Mouse (Mus musculus) cerebellum, adult 2 months (tissue): ENCODE measurements around the gene Cblc. TPM values are rescaled to one million over a fixed set of nuclear protein-coding genes. Genes with fewer than 3 reads are reported as not detected.

ENCODE experiments used
- DNase-seq, 2 experiments: peaks; one replicate each; pipeline ENCODE4 v3.0.0; 2021
- H3K27ac ChIP-seq: fragments of 200-500 bp; 2 replicates; pipeline ENCODE4 v1.5.1; 2012; ENCODE audit warnings: low read length, control low read depth, inconsistent platforms; ENCODE audit not compliant: insufficient read depth
- H3K27me3 ChIP-seq: fragments of 200-500 bp; 2 replicates; pipeline ENCODE4 v1.6.1; 2012; ENCODE audit warnings: inconsistent platforms, mild to moderate bottlenecking, low read length, moderate library complexity; ENCODE audit not compliant: control insufficient read depth, insufficient read depth
- H3K4me1 ChIP-seq: fragments of 200-500 bp; 2 replicates; pipeline ENCODE4 v1.6.1; 2011; ENCODE audit warnings: low read length; ENCODE audit not compliant: control insufficient read depth, insufficient read depth
- H3K4me3 ChIP-seq: fragments of 200-500 bp; replicated peaks from 2 replicates; pipeline ENCODE3; 2011; ENCODE audit warnings: mild to moderate bottlenecking, low read depth, low read length, control low read depth; ENCODE audit not compliant: insufficient read depth
- CTCF ChIP-seq: fragments of 200-500 bp; IDR thresholded peaks from 2 replicates; pipeline ENCODE4 v1.5.1; 2011; ENCODE audit warnings: low read depth, mild to moderate bottlenecking, control low read depth, low read length, moderate library complexity, borderline replicate concordance; ENCODE audit not compliant: insufficient read depth
- POLR2A ChIP-seq: fragments of 200-500 bp; IDR thresholded peaks from 2 replicates; pipeline ENCODE4 v1.6.1; 2011; ENCODE audit warnings: low read length, control low read depth, borderline replicate concordance; ENCODE audit not compliant: insufficient read depth
- WGBS: fragments of 180-500 bp; shearing (Covaris S2); methylation state at CpG from one replicate; pipeline ENCODE4 v1.1.7; 2018; 5-methylcytosine and 5-hydroxymethylcytosine counted together
- polyA plus RNA-seq: library from polyadenylated mRNA; depleted of rRNA; stranded (reverse); fragments of >200 nt; gene quantifications from 2 replicates; pipeline ENCODE4 v1.2.3, GENCODE M21; 2012; rRNA removed

Cblc gene
- polyA plus RNA-seq, 1 experiment = not detected

- H3K27me3 ChIP-seq = no peaks in the 10 kb centered on the region
- no peak for TF ChIP-seq CTCF
- no peak for TF ChIP-seq POLR2A
- 87% methylated on average over 10 of the region's 10 CpGs for WGBS
- H3K4me3 ChIP-seq = no peak overlapping the region
- no peak overlapping the region for H3K27ac ChIP-seq
- DNase-seq = no peak
- no peaks in the 10 kb centered on the region; the same call in 1 of the 2 replicates for H3K4me1 ChIP-seq
Observed at GRCm38 (mm10) chr7:19734178-19734666, 62.4 kb downstream of the Cblc start.

Other genes starting within 250 kb of the Cblc start
- 134 and 136 TPM in 2 replicates for gene Ppp1r37, start 233.7 kb downstream of the Cblc start, polyA plus RNA-seq
- gene Zfp296, start 219.5 kb downstream of the Cblc start, polyA plus RNA-seq = 3.4 and 4.0 TPM in 2 replicates
- gene Gemin7, start 219.2 kb downstream of the Cblc start, polyA plus RNA-seq = 86.1 and 87.2 TPM in 2 replicates
- 151 and 152 TPM in 2 replicates for gene Clasrp, start 192.3 kb downstream of the Cblc start, polyA plus RNA-seq
- gene Relb, start 167.4 kb downstream of the Cblc start, polyA plus RNA-seq = 4.7 and 5.8 TPM in 2 replicates
- 158 and 159 TPM in 2 replicates for gene Clptm1, start 131.8 kb downstream of the Cblc start, polyA plus RNA-seq
- gene Apoc2, start 118.9 kb downstream of the Cblc start, polyA plus RNA-seq = not detected in 2 replicates
- gene Gm44805, start 115.4 kb downstream of the Cblc start, polyA plus RNA-seq = not detected in 2 replicates
- gene Apoc4, start 115.3 kb downstream of the Cblc start, polyA plus RNA-seq = not detected in 2 replicates
- gene Apoc1, start 104.1 kb downstream of the Cblc start, polyA plus RNA-seq = 5.1 and 6.6 TPM in 2 replicates
- gene Apoe, start 97.6 kb downstream of the Cblc start, polyA plus RNA-seq = 2,800 and 2,936 TPM in 2 replicates
- gene Tomm40, start 81.4 kb downstream of the Cblc start, polyA plus RNA-seq = 125 TPM in 2 replicates
- 8.9 and 9.3 TPM in 2 replicates for gene Nectin2, start 46.3 kb downstream of the Cblc start, polyA plus RNA-seq
- 24.7 and 25.3 TPM in 2 replicates for gene Bcam, start 25.8 kb downstream of the Cblc start, polyA plus RNA-seq
- gene Bcl3, start 26.0 kb upstream of the Cblc start, polyA plus RNA-seq = 0.80 and 0.84 TPM in 2 replicates
- 6.9 and 8.2 TPM in 2 replicates for gene Gm19345, start 55.2 kb upstream of the Cblc start, polyA plus RNA-seq
- 0.21 and 0.74 TPM in 2 replicates for gene Ceacam16, start 64.5 kb upstream of the Cblc start, polyA plus RNA-seq
- gene Ceacam19, start 91.2 kb upstream of the Cblc start, polyA plus RNA-seq = not detected in 2 replicates
- gene Pvr, start 124.4 kb upstream of the Cblc start, polyA plus RNA-seq = 7.4 and 7.5 TPM in 2 replicates
- not detected in 2 replicates for gene Igsf23, start 153.9 kb upstream of the Cblc start, polyA plus RNA-seq
- gene Ceacam20, start 168.6 kb upstream of the Cblc start, polyA plus RNA-seq = not detected in 2 replicates
- gene Nlrp9b, start 194.7 kb upstream of the Cblc start, polyA plus RNA-seq = not detected in 2 replicates